Mouse (Mus musculus) T-cell, adult 2 months (primary cell): ENCODE measurements around the gene Pde5a.

Experiments used
- DNase-seq: peaks from one replicate; pipeline ENCODE4 v3.0.0; 2022; ENCODE audit warnings: low spot score

Pde5a gene

DNA sequence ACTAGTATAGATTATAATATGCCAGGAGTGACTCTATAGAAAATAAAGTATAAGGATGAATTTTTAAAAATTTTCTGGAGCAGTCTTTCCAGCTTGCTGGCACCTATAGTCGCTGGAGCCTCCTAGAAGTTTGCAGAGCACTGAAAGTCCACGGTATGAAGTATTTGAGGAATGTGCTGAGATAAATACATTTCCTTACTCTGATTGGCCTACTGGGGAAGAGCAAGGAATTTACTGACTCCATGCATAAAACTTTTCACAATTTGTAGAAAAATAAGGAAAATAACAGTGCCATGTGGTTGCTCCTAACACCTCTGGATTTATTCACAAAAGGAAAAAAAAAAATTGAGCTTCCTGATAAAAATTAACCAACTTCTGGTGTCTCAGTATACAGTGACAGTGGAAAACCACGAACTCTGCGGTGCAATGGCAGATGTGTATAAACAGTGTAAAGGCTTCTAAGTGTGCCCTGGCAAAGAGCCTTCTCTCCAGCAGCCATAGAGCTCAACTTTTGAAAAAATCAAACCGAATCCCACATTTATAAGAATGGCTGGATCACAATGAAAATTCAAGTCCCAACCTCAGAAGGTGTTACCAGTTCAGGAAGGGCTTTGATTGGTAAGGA lies 119.8 kb downstream of the Pde5a start:
- no peak for DNase-seq

DNA sequence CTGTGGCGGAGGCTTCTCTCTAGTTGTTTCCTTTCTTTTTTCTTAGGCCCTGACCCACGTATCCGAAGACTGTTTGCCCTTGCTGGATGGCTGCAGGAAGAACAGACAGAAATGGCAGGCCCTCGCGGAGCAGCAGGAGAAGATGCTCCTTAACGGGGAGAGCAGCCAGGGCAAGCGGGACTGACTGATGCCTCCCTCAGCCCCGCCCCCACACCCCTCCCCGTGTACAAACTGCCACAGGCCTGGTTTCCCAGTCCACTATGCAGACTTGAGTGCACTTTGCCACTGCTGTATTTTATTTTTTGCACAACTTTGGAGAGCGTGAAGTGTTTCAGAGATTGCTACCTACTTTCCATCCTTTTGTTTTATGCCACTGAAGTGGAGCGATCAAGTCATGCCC lies 126.4 kb downstream of the Pde5a start:
- DNase-seq, result no peak

DNA sequence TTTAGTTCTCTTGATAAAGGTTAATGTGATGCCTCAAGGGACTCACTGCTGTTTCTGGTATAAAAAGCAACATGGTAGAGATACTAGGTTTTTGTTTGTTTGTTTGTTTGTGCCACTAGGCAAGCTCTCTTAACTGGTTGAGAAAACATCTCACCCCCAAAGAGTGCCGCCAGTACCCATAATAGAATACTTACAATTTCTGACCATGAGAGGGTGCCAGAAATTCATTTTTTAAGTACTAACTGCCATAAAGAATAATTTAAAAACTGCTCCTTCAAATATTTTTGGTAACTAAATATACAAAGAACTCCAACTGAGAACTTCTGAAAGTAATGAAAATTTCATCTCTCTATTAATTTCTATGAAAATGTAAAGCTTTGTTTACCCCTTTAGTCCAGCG lies 131.1 kb downstream of the Pde5a start:
- DNase-seq, result no peak

DNA sequence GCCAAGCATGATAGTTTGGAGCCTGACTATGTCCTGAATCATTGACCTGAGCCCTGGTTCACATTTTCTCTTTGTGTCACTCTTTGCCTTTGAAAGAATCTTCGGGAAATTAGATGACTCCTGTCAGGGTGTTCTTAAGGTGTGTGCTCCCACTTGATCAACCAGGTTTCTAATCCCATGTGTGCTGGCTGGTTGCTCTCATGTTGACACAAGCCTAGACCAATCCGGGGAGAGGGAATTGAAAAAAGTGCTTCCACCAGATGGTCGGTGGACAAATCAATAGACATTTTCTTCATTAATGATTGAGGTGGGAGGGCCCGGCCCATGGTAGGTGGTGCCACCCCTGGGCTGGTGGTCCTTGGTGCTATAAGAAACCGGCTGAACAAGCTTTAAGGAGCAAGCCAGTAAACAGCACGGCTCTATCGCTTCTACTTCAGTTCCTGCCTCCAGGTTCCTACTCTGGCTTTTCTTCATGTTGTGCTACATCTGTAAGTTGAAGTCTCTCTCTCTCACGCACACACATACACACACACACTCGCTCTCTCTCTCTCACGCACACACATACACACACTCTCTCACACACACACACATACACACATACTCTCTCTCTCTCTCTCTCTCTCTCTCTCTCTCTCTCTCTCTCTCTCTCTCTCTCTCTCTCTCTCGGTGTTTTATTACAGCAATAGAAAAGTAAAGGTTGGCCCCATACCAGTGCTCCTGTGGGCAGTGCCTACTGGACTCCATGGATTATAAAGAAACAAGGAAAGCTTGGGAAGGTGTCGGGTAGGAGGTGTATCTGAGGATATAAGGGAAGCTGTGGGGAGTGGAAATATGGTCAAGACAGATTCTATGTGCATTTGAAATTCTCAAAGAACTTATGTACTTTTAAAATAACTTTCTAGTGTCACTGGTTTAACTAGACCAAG lies 132.1 kb downstream of the Pde5a start:
- DNase-seq, result no peak

DNA sequence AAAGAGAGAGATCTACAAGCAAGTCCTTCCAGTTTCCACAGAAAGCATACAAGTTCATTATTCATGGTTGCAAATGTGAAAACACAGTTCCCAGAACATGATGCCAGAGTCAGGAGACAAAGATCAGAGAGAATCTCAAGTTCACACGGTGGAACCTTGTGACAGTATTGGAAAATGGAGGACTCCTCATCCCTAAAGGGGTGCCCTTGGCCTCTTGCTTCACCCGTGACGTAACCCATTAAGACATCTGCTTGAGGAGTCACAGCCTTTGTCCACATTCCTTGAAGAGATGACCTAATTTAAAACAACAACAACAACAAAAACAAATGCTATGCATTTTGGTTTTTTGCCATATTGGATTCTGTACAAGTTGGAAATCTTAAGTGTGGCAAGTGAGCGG lies 136.3 kb downstream of the Pde5a start:
- DNase-seq, result no peak

DNA sequence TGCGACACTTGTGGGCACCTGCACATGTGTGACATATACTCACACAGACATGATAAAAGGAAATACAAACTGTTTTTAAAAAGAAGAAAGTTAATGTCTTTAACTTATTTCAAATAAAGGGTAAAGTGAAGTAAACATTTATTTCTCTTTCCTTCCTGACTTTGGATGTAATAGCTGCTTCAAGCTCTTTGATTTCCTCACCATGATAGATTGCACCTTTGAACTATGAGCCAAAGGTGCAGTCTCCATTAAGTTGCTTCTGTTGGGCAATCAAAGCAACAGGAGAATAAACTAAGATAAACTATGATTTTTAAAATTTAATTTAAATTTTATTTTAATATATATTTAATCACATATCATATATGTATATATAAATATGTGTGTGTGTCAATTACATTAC lies 139.5 kb downstream of the Pde5a start:
- no peak for DNase-seq

DNA sequence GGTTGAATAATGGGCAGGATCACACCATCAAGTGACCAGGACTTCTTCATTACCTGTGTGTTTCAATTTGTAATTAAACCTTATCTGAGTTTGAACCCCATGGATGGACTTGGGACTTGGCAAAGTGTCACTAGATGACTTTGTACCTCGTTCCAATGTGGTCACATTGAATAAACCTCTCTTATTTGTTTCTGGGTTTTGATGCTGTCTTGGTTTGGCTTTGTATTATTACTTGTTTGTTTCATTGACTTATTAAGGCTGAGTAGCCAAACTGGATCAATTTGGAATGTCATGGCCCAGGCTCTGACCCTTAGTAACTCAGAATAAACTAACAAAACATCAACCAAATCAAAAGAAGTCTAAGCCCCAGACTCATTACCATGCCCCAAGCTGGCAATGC lies 142.8 kb downstream of the Pde5a start:
- DNase-seq, result no peak

DNA sequence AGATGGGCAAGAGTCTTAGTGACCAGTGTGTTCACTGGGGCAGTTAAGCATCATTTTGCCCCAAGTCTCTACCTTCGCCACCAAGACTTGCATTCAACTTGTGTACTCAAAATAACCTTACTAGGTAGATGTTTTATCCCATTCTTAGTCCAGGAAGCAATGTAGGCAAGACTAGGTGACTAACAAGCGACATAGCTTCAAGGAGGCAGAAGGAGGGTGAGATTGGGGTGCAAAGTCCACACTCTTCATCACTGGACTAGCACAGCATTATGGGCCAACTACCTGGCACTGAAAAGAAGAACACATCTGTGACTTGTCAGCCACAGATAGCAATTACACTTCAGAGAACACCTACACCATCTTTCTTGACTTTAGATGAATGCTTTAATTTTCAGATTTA lies 148.1 kb downstream of the Pde5a start:
- no peak for DNase-seq

DNA sequence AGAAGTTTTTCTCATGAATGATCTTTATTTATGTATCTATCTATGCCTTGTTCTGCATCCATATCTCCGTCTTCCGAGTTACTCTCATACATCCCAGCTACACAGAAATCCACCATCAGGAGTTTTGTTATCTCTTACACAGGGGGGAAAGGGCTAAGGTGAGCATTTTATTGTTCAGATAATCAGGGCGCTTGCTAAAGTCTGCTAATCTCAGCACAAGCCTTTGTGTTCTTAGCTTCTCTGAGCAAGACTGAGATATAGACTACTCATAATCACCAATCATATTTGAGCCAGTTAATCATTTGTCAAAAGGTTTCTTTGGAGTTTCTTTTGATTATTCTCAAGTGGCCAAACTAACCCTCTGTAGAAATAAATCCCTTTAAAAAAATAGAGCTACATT lies 148.8 kb downstream of the Pde5a start:
- DNase-seq, result no peak

DNA sequence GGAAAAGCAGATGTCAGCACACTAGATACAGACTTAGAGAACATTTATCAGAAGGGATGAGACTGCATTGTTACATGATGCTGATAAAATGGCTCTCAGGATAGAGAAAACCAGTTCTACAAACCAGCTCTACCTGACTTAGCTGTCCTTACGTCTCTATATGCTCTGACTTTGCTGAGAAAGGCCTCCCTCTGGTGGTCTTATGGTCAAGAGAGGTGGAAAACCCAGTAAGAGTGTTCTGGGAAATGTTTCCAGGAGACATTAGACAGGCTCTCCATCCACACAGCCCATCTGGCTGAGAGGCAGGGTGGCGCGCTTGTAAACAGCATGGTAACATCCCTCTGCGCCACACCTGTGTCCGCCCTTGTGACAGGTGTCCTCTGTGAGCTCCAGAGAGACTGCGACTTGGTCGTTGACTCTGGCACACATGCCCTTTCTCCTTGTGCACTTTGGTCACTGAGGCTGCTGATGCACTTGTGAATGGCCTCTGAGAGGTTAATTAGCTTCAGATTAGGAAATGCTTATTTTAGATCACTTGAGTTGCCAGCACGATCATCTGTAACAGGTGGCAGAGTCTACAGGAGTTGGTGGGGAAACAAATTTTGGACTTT lies 150.1 kb downstream of the Pde5a start:
- DNase-seq, result no peak

DNA sequence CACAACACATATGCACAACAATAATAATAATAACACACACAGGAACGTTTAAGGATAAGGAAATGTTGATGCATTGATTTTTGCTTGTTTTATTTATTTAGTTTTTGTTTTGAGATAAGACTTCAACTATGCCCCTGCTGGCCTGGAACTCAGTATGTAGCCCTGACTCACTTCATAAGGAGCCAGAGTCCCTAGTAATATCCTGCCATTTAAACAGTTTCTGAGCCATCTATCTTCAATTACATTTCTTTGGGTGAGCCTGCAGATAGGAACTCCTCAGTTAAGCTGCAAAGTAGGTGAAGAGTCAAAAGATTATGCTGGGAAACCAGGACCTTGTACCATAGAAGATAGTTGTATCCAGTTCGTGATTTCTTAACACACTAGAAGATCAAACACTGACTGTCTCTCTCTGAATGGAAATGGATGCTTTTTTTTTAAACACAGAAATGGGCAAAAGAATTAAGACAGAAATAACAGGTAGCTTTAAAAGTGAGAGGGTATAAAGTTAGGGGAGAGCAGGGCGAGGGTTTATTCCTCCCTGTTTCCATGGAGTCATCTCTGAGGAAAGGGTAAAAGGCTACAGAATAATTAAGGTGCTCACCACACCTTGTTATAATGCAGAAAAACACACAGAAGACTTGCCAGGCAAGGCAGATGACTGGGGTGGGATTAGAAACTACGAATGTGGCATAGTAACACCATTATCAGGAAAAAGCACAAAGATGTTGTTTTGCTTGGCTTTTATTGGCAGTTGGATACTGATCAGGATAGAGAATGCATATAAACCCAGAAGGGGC lies 159.0 kb downstream of the Pde5a start:
- no peak for DNase-seq

DNA sequence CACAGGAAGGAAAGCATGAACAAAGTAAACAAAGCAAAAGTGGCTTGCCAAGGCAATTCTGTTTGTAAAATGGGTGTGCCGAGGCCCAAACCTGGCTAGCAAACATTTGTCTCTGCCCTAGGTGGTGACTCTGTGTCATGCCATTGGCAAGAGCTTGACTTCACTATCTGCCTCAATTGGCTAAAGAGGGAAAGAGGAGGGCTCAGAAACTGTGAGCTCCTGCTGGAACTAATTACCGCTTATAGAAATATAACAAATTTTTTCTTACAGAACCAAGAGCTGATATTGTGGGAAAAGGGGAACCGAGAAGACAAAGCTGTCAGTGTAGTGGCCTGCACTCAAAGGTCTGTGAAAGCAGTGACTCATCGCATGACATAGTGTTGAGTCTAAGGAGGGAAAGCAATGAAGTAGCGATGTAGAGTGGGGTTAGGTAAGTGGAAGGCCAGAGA lies 159.6 kb downstream of the Pde5a start:
- no peak for DNase-seq

DNA sequence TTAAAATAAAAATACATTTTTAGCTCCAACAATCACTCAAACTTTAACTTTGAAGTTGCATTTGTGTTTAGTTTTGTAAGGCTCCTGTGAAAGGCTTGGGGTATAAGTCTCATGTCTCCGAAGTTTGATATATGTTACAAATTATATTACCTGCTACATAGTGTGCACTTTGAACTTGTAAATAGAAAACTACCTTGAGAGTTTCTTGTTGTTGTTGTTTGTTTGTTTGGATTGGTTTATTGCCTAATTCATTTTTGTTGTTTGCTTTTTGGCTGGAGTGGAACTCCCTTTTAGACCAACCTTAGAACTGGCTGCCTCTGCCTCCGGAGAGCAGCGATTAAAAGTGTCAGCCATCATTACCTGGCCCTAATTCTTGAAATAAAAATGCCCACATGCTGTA lies 166.0 kb downstream of the Pde5a start, which contains the start of gene Fabp2:
Gene Fabp2, plus strand, starts transcription at position 301 of the 400 bp plus-strand sequence.
- no peak for DNase-seq

DNA sequence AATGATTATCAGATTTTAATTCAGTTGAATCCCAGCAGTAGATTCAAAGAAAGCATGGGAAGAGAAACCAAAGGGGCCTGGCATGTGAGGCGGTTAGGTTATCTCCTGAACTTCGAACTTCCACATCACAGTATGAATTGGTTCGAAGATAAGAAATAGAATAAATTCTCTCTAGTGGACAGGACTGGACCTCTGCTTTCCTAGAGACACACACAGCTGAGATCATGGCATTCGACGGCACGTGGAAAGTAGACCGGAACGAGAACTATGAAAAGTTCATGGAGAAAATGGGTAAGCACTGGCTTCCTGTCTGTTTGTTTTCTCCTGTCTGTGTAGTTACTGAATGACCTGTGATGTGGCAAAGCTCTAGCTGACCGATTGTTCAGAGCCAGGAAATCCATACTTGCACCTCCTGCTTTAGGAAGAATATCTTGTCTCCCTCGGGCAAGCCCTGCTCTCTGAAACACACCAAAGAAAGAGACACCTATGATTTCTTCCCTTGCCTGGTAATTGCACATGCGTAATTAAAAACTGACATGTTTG lies 166.5 kb downstream of the Pde5a start:
- no peak for DNase-seq

DNA sequence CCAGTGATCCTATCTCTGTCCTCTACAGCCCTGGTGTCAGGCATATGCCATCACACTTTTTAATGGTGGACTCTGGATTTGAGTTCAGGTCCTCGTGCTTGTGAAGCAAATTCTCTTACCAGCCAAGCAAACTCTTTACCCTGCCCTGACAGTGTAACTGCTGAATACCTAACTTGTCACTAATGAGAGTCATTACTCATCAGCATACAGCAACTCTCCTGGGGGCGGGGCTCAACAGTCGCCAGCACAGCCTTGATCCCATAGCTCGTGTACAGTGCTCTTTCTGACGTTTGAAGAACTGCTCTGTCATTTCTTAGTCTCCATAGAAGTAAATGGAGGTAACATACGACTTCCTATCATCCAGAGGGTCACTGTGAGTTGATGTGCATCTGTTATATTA lies 169.5 kb downstream of the Pde5a start:
- no peak for DNase-seq

DNA sequence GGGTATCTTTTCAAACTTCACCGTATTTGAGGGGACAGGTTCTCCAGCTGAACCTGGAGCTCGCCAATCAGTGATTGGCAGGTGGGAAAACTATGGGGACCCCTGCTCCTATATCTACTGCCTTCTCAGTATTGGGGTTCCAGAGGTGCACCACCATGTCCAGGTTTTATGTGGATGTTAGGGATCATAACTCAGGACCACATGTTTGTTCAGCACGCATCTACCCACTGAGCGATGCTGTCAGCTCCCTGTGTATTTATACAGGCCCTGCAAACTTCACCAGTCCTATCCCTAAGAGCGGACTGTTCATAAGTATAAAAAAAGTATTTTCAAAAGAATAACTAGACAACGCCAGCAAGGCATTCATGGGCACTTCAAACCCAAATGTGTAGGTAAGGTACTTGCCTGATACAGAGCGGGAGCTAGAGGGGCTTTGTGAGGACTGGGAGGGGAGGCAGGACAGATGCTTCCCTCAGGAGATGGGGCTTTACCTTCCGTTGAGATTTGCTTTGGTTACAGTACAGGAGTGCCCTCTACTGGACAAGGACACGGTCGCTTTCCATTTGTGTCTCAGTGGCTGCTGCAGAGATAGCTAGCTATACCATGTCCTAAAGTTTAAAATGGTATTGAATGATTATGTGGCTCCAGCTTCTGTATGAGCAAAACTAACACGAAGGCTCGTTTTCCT lies 175.1 kb downstream of the Pde5a start:
- DNase-seq, result no peak

DNA sequence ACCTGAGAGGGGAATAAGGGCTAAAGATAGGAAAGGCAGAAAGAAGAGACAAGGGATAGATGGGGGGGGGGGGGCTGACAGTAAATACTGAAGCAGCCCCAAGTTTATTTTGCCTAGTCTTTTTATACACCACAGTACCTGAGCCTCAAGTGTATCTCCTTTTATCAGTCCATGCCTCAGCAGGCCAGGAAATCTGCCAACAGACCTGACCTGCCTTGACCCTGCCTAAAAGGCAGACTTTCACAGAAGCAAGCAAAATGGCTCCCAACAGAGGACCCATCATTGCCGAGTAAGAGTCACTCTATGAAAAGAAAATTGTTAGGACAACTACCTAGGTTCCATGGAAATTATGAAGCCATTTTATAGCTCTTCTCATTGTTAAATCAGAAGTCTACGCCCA lies 179.1 kb downstream of the Pde5a start:
- no peak for DNase-seq
